ENCODE assay signal across 13 mouse cellular contexts in genomic region chr14:117572213-117572612, GRCm38 (mm10).
A peak's percentile ranks its signal among the peaks of the same experiment; 100 is the strongest.
DNase-seq lines count a peak whose midpoint lies in the region; ATAC-seq and TF ChIP-seq lines count a peak whose summit lies in the region.
"Had no signal": no experiment of that assay in that cellular context is flagged by ENCODE, and none has a peak within 500 bp of the region (broad histone marks: within the 10 kb centered on the region; RNA-seq: fewer than 3 reads in every experiment).

No protein-coding gene starts in this region.

- no peak overlapping the region for H3K4me2 ChIP-seq in midbrain, embryonic 13.5 days (replicated peaks)
- no peak overlapping the region for H3K4me2 ChIP-seq in hindbrain, embryonic 11.5 days (replicated peaks; ENCODE audit: low read depth, low read length)
- H3K4me2 ChIP-seq: liver, embryonic 15.5 days had no signal

- no peak for TF ChIP-seq CTCF in gastrocnemius, adult 2 months (IDR thresholded peaks at IDR 0.05)

- 0 out of 2 replicates have a peak, but pooled peaks cover 2% of the 10 kb centered on the region for H3K4me1 ChIP-seq in midbrain, embryonic 13.5 days (replicated peaks)
- no peaks in the 10 kb centered on the region for H3K4me1 ChIP-seq in hindbrain, embryonic 11.5 days (replicated peaks; ENCODE audit: control insufficient read depth, insufficient read depth, low read length)
- H3K4me1 ChIP-seq: liver, embryonic 15.5 days had no signal

- H3K27ac ChIP-seq in gastrocnemius, adult 2 months: no peak overlapping the region
- H3K27ac ChIP-seq in midbrain, embryonic 13.5 days: no peak overlapping the region
- no peak overlapping the region for H3K27ac ChIP-seq in hindbrain, embryonic 11.5 days (ENCODE audit: low read depth, low read length)
- H3K27ac ChIP-seq: liver, embryonic 15.5 days had no signal

- intact Hi-C loops in gastrocnemius, adult 2 months (cut with DNase I): no loop called here

- no peak overlapping the region for H3K9ac ChIP-seq in midbrain, embryonic 13.5 days (replicated peaks)
- H3K9ac ChIP-seq in hindbrain, embryonic 11.5 days (ENCODE audit: low read depth, low read length): no peak overlapping the region
- H3K9ac ChIP-seq: liver, embryonic 15.5 days had no signal

- H3K9me3 ChIP-seq in midbrain, embryonic 13.5 days: no peaks in the 10 kb centered on the region
- no peaks in the 10 kb centered on the region for H3K9me3 ChIP-seq in hindbrain, embryonic 11.5 days (ENCODE audit: control insufficient read depth, low read length)
- H3K9me3 ChIP-seq: liver, embryonic 15.5 days had no signal

- WGBS in midbrain, embryonic 13.5 days: 92% methylated on average over 8 of the region's 8 CpGs
- WGBS in hindbrain, embryonic 11.5 days: 91% methylated on average over 8 of the region's 8 CpGs

- 0 out of 2 replicates have a peak overlapping the region, but pooled peaks have one; percentile 13 for H3K4me3 ChIP-seq in gastrocnemius, adult 2 months
- no peak overlapping the region for H3K4me3 ChIP-seq in midbrain, embryonic 13.5 days (replicated peaks)
- no peak overlapping the region for H3K4me3 ChIP-seq in hindbrain, embryonic 11.5 days (ENCODE audit: low read depth, low read length)
- H3K4me3 ChIP-seq: liver, embryonic 15.5 days had no signal

- H3K27me3 ChIP-seq in midbrain, embryonic 13.5 days: no peaks in the 10 kb centered on the region
- H3K27me3 ChIP-seq in hindbrain, embryonic 11.5 days (ENCODE audit: control insufficient read depth, insufficient read depth, low read length): no peaks in the 10 kb centered on the region
- H3K27me3 ChIP-seq: liver, embryonic 15.5 days had no signal

- DNase-seq in frontal cortex, postnatal 25 days (ENCODE audit: low spot score in 2 of 2): no peak
- peak; percentile 80 for DNase-seq in adipocyte (ENCODE audit: low spot score)
- peak; percentile 31 for DNase-seq in gastrocnemius, adult 2 months
- DNase-seq in lung, postnatal 10 days: peak; percentile 26
- no peak for DNase-seq in embryo, embryonic 10 days (ENCODE audit: low spot score)
- no peak for DNase-seq in hindbrain, embryonic 11.5 days (ENCODE audit: low spot score)
- DNase-seq: cerebellum, adult 11-12 months; kidney, postnatal 25 days had no signal

- peak; percentile 68 for ATAC-seq in frontal cortex, adult (ENCODE audit: low TSS enrichment)
- ATAC-seq in midbrain, embryonic 13.5 days: no peak
- no peak for ATAC-seq in hindbrain, embryonic 11.5 days (ENCODE audit: low FRiP score)
- ATAC-seq: CD4-positive, CD25-positive, alpha-beta regulatory T cell, adult 4 months; midbrain, embryonic 16.5 days had no signal

- H3K36me3 ChIP-seq in midbrain, embryonic 13.5 days: no peaks in the 10 kb centered on the region
- H3K36me3 ChIP-seq in hindbrain, embryonic 11.5 days (ENCODE audit: control insufficient read depth, insufficient read depth, low read length): no peaks in the 10 kb centered on the region
- H3K36me3 ChIP-seq: liver, embryonic 15.5 days had no signal

Comparison
In these comparisons a context has a peak if more than half of its experiments do, and no peak if none do; other contexts are left out.
1. DNase-seq: peak in adipocyte (single experiment), gastrocnemius, adult 2 months (single experiment) and lung, postnatal 10 days (single experiment); none in frontal cortex, postnatal 25 days (0 of 2), embryo, embryonic 10 days (single experiment) and hindbrain, embryonic 11.5 days (single experiment).